Mouse (Mus musculus) heart, embryonic 11.5 days (tissue): Measurements from ENCODE around the gene Ntrk3. TPM values are rescaled to one million over a fixed set of nuclear protein-coding genes. Genes with fewer than 3 reads are reported as not detected.

ENCODE experiments used
- ATAC-seq: fragments of 200-750 bp; cut with Nextera tagmentation; replicated peaks from 2 replicates; pipeline ENCODE4 v1.8.0; 2017; ENCODE audit warnings: moderate library complexity; ENCODE audit not compliant: insufficient number of reproducible peaks, low FRiP score, low TSS enrichment
- H3K27ac ChIP-seq: fragments of 300-500 bp; sonication (generic); 2 replicates; pipeline ENCODE4 v1.5.1; 2014; ENCODE audit warnings: mild to moderate bottlenecking, low read depth, low read length
- H3K27me3 ChIP-seq: fragments of 300-500 bp; sonication (generic); 2 replicates; pipeline ENCODE4 v1.6.1; 2014; ENCODE audit warnings: mild to moderate bottlenecking, low read length, mixed read lengths; ENCODE audit not compliant: control insufficient read depth, insufficient read depth
- H3K36me3 ChIP-seq: fragments of 300-500 bp; sonication (generic); 2 replicates; pipeline ENCODE4 v1.6.1; 2014; ENCODE audit warnings: mild to moderate bottlenecking, low read length, moderate library complexity, mixed read lengths; ENCODE audit not compliant: control insufficient read depth, insufficient read depth
- H3K4me1 ChIP-seq: fragments of 300-500 bp; sonication (generic); 2 replicates; pipeline ENCODE4 v1.6.1; 2014; ENCODE audit warnings: low read length; ENCODE audit not compliant: control insufficient read depth, insufficient read depth
- H3K4me2 ChIP-seq: fragments of 300-500 bp; sonication (generic); 2 replicates; pipeline ENCODE4 v1.6.1; 2014; ENCODE audit warnings: mild to moderate bottlenecking, moderate library complexity
- H3K4me3 ChIP-seq: fragments of 300-500 bp; sonication (generic); 2 replicates; pipeline ENCODE4 v1.5.1; 2014; ENCODE audit warnings: low read depth, low read length
- H3K9ac ChIP-seq: fragments of 300-500 bp; sonication (generic); 2 replicates; pipeline ENCODE4 v1.6.1; 2014; ENCODE audit warnings: mild to moderate bottlenecking, low read depth, low read length, moderate library complexity
- H3K9me3 ChIP-seq: fragments of 300-500 bp; sonication (generic); replicated peaks from 2 replicates; pipeline ENCODE4 v1.6.1; 2016; ENCODE audit warnings: low read length; ENCODE audit not compliant: control insufficient read depth
- WGBS: fragments of 180-500 bp; shearing (Covaris S2); extraction: QIAGEN DNeasy Blood & Tissue Kit; methylation state at CpG from one replicate; pipeline ENCODE4 v1.1.7; 2014; ENCODE audit not compliant: insufficient replicate concordance; 5-methylcytosine and 5-hydroxymethylcytosine counted together
- polyA plus RNA-seq: library from polyadenylated mRNA; unstranded; fragments of >200 nt; fragmentation: Nextera tagmentation; extraction: Ambion mirVana; gene quantifications from 2 replicates; pipeline ENCODE4 v1.2.1, GENCODE M21; 2014

The Ntrk3 gene
- polyA plus RNA-seq, 1 experiment from 2014 or later = 1.1 TPM

- Histone ChIP-seq H3K9me3 (no peaks in the 10 kb centered on the region), H3K27ac (no peak overlapping the region), H3K4me2 (no peak overlapping the region), H3K4me3 (no peak overlapping the region), H3K27me3 (no peaks in the 10 kb centered on the region), H3K36me3 (no peaks in the 10 kb centered on the region), H3K4me1 (no peaks in the 10 kb centered on the region), H3K9ac (no peak overlapping the region)
- 70% methylated on average over 4 of the region's 4 CpGs for WGBS
- no peak for ATAC-seq
Measured at GRCm38 (mm10) chr7:78471755-78472154, 266.1 kb downstream of the Ntrk3 start.

- no peaks in the 10 kb centered on the region for H3K9me3 ChIP-seq
- 73% methylated on average over 1 of the region's 1 CpGs for WGBS
- no peak overlapping the region for H3K9ac ChIP-seq
- no peak overlapping the region for H3K27ac ChIP-seq
- no peaks in the 10 kb centered on the region for H3K36me3 ChIP-seq
- ATAC-seq = no peak
- H3K4me1 ChIP-seq = no peaks in the 10 kb centered on the region
- no peak overlapping the region for H3K4me3 ChIP-seq
- H3K27me3 ChIP-seq = no peaks in the 10 kb centered on the region
- H3K4me2 ChIP-seq = no peak overlapping the region
Measured at GRCm38 (mm10) chr7:78471270-78471669, 266.5 kb downstream of the Ntrk3 start.

- WGBS = 50% methylated on average over 5 of the region's 5 CpGs
Measured at GRCm38 (mm10) chr7:78462605-78463004, 275.2 kb downstream of the Ntrk3 start.

DNA sequence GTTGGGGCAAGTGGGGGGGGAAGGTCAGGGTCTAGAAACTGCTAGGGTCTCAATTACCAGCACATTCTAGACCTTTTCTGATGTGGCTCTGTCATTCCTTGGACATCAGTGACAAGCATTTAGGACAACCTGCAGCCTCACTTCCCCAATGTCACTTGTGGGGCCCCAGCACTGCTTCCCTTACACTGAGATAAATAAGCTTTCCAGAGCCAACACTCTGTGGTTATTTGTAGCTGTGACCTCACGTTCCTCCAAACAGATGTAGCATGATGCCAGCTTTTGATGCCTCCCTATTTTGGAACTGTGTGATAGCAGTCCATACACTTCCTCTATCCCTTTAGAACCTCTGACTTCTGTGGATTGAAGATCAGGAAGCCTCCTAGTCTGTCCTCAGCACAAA, 278.8 kb downstream of the Ntrk3 start:
- Histone ChIP-seq H3K9me3 (no peaks in the 10 kb centered on the region), H3K9ac (no peak overlapping the region), H3K36me3 (no peaks in the 10 kb centered on the region), H3K27me3 (no peaks in the 10 kb centered on the region), H3K4me3 (no peak overlapping the region), H3K27ac (no peak overlapping the region), H3K4me1 (no peaks in the 10 kb centered on the region), H3K4me2 (no peak overlapping the region)
- ATAC-seq = no peak
- WGBS = 45% methylated on average over 1 of the region's 1 CpGs

More at GRCm38 (mm10) chr7:78462605-78463004, 275.2 kb downstream of the Ntrk3 start:
- Histone ChIP-seq H3K27ac (no peak overlapping the region), H3K27me3 (no peaks in the 10 kb centered on the region), H3K9me3 (no peaks in the 10 kb centered on the region), H3K9ac (no peak overlapping the region), H3K4me3 (no peak overlapping the region), H3K4me1 (no peaks in the 10 kb centered on the region), H3K4me2 (no peak overlapping the region), H3K36me3 (no peaks in the 10 kb centered on the region)
- ATAC-seq = no peak

DNA sequence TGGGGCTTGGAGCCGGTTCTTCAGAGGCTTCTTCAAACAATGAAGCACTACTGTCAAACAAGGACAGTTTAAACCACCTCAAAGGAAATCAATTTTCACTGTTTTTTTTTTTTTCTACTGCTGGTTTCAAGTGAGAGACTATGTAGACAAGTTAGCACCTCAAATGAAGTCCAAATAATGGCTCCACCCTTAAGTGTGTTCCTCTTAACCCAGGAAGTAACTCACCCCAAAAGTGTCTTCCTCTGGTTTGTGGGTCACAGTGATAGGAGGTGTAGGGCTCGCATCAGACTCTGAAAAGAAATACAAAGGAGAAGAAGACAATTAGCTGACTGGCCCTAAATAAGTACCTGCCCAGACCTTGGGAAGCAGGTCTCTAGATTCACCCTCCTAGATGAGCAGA, 286.1 kb downstream of the Ntrk3 start:
- H3K27me3 ChIP-seq = no peaks in the 10 kb centered on the region
- H3K4me1 ChIP-seq = no peaks in the 10 kb centered on the region
- ATAC-seq = no peak

GRCm38 (mm10) chr7:78449909-78450592, 287.8 kb downstream of the Ntrk3 start:
- H3K36me3 ChIP-seq = no peaks in the 10 kb centered on the region
- no peak overlapping the region for H3K27ac ChIP-seq
- no peak for ATAC-seq
- H3K27me3 ChIP-seq = no peaks in the 10 kb centered on the region
- no peaks in the 10 kb centered on the region for H3K9me3 ChIP-seq
- no peak overlapping the region for H3K9ac ChIP-seq
- no peak overlapping the region for H3K4me3 ChIP-seq
- no peak overlapping the region for H3K4me2 ChIP-seq
- no peaks in the 10 kb centered on the region for H3K4me1 ChIP-seq
- WGBS = 81% methylated on average over 6 of the region's 6 CpGs

More for the DNA sequence above, 286.1 kb downstream of the Ntrk3 start:
- H3K27ac ChIP-seq = no peak overlapping the region
- no peaks in the 10 kb centered on the region for H3K9me3 ChIP-seq
- no peak overlapping the region for H3K4me3 ChIP-seq
- 64% methylated on average over 2 of the region's 2 CpGs for WGBS
- H3K4me2 ChIP-seq = no peak overlapping the region
- H3K9ac ChIP-seq = no peak overlapping the region
- no peaks in the 10 kb centered on the region for H3K36me3 ChIP-seq

- 68% methylated on average over 2 of the region's 2 CpGs for WGBS
- Histone ChIP-seq H3K27ac (no peak overlapping the region), H3K4me3 (no peak overlapping the region), H3K36me3 (no peaks in the 10 kb centered on the region), H3K27me3 (no peaks in the 10 kb centered on the region), H3K9me3 (no peaks in the 10 kb centered on the region), H3K4me1 (no peaks in the 10 kb centered on the region), H3K4me2 (no peak overlapping the region), H3K9ac (no peak overlapping the region)
- ATAC-seq = no peak
Measured at GRCm38 (mm10) chr7:78448841-78449240, 289.0 kb downstream of the Ntrk3 start.

GRCm38 (mm10) chr7:78443373-78444036, 294.3 kb downstream of the Ntrk3 start:
- 78% methylated on average over 5 of the region's 5 CpGs for WGBS
- no peaks in the 10 kb centered on the region for H3K4me1 ChIP-seq
- H3K36me3 ChIP-seq = no peaks in the 10 kb centered on the region
- H3K9me3 ChIP-seq = no peaks in the 10 kb centered on the region
- no peak overlapping the region for H3K27ac ChIP-seq
- H3K9ac ChIP-seq = no peak overlapping the region
- no peak overlapping the region for H3K4me3 ChIP-seq
- no peaks in the 10 kb centered on the region for H3K27me3 ChIP-seq
- no peak for ATAC-seq
- H3K4me2 ChIP-seq = no peak overlapping the region

DNA sequence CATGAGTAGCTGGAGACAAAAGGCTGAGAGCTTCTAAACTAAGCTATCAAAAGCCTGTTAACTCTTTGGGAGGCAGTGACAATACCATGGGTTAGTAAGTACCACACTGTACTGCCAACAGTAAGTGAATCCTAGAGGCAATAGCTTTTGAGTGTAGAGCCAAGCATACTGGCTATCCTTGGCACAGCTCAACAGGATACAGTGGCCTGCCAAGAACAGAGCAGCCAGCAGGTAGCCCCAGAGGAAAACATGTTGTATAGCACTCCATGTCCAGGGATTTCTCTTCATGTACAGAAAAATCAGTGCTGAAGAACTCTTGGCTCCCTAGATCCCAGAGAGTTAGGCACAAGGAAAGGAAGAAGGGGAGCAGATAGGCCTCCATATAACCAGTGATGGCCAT, 296.1 kb downstream of the Ntrk3 start:
- Histone ChIP-seq H3K9me3 (no peaks in the 10 kb centered on the region), H3K4me1 (no peaks in the 10 kb centered on the region), H3K9ac (no peak overlapping the region), H3K36me3 (no peaks in the 10 kb centered on the region), H3K27me3 (no peaks in the 10 kb centered on the region), H3K27ac (no peak overlapping the region), H3K4me3 (no peak overlapping the region), H3K4me2 (no peak overlapping the region)
- ATAC-seq = no peak
